Mouse (Mus musculus) lung, postnatal 25 days (tissue): ENCODE measurements around the gene Rangap1.

Experiments
- DNase-seq: peaks from one replicate; pipeline ENCODE4 v3.0.0; 2022; ENCODE audit warnings: low spot score

Gene Rangap1

GRCm38 (mm10) chr15:81697175-81697574 is 48.2 kb downstream of the Rangap1 start, which contains the start of gene Chadl:
TSS of gene Chadl (minus strand) at chr15:81697287.
- DNase-seq: no peak

- DNase-seq: no peak
Measured at GRCm38 (mm10) chr15:81694891-81695290, 50.4 kb downstream of the Rangap1 start.

- DNase-seq: peak; percentile 86
Measured at GRCm38 (mm10) chr15:81693967-81694881, 51.1 kb downstream of the Rangap1 start.

GRCm38 (mm10) chr15:81693366-81693966 is 51.9 kb downstream of the Rangap1 start:
- no peak for DNase-seq

GRCm38 (mm10) chr15:81680301-81680805 is 65.0 kb downstream of the Rangap1 start:
- no peak for DNase-seq

GRCm38 (mm10) chr15:81676637-81677036 is 68.7 kb downstream of the Rangap1 start:
- DNase-seq: no peak

- DNase-seq: no peak
Measured at GRCm38 (mm10) chr15:81670231-81670640, 75.1 kb downstream of the Rangap1 start.

GRCm38 (mm10) chr15:81666957-81667356 is 78.4 kb downstream of the Rangap1 start:
- no peak for DNase-seq

- peak; percentile 93 for DNase-seq
Measured at GRCm38 (mm10) chr15:81663697-81664561, 81.4 kb downstream of the Rangap1 start, which contains the start of gene L3mbtl2. TSS of gene L3mbtl2 (plus strand) at chr15:81663889.

GRCm38 (mm10) chr15:81663281-81663680 is 82.0 kb downstream of the Rangap1 start:
- DNase-seq: no peak

- DNase-seq: no peak
Measured at GRCm38 (mm10) chr15:81661701-81662100, 83.6 kb downstream of the Rangap1 start.
